Mouse (Mus musculus): ENCODE results near the gene Gadd45g.

The Gadd45g gene

GRCm38 (mm10) chr13:51891825-51892532 is 45.5 kb downstream of the Gadd45g start:
- no peak for DNase-seq

DNA sequence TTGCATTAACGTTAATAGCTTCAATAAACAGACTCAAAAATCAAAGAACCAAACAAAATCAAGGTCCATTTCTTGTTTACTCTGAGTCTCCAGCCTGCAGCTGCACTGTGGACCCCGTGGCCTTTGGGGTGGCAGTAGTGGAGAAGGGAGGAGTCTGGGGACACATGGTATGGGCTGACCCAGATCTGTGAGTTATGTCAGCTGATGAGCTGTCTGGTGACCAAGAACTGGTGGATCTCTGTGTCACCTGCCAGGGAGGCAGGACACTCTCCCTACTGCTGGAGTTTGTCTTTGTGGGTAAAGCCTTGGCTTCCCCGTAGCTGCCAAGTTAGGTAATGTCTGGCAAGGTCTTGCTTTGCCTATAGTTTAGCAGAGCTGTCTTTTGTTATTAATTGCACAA is 51.1 kb downstream of the Gadd45g start:
- DNase-seq: no peak

All from layer of hippocampus, adult 9-11 months (tissue).